In the genomic region with DNA sequence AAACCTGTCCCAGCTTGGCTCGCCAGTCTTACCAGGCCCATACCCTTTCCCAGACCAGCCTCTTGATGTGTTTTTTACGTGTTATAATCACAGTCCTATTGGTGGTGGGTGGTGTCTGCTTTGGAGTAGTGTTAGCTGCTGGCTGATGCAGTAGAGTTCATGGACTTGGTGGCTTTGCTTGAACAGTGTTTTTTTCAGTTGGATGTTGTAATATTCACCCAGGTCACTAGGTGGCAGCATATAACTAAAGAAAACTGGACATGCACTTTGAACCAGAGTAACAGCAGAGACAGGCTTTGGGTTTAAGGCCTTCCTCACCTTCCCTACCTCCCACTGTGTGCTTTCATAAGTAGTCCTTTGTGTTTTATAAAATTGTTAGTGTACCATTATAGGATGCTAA, we compare ENCODE assay signal across 8 mouse cellular contexts. TPM values are rescaled to one million over a fixed set of nuclear protein-coding genes. Genes with fewer than 3 reads are reported as not detected.
DNase-seq lines count a peak whose midpoint lies in the region; ATAC-seq and TF ChIP-seq lines count a peak whose summit lies in the region.

No protein-coding gene starts in this region.

- H3K9me3 ChIP-seq in forebrain, embryonic 10.5 days, result no peaks in the 10 kb centered on the region
- H3K9me3 ChIP-seq in liver, embryonic 13.5 days (replicated peaks), result no peaks in the 10 kb centered on the region
- no peaks in the 10 kb centered on the region for H3K9me3 ChIP-seq in neural tube, embryonic 14.5 days (ENCODE audit: control insufficient read depth, low read length)

- peak; percentile 39; the same call in 1 of the 2 replicates for ATAC-seq in liver, embryonic 13.5 days (ENCODE audit: low read depth)
- ATAC-seq in neural tube, embryonic 14.5 days (ENCODE audit: low read depth), result peak; percentile 38; the same call in 1 of the 2 replicates

- 57% methylated on average over 2 of the region's 2 CpGs for WGBS in thymus, adult 2 months
- WGBS in forebrain, embryonic 10.5 days, result 50% methylated on average over 2 of the region's 2 CpGs
- 42% methylated on average over 2 of the region's 2 CpGs for WGBS in liver, embryonic 13.5 days (ENCODE audit: insufficient replicate concordance)
- WGBS in neural tube, embryonic 14.5 days, result 53% methylated on average over 2 of the region's 2 CpGs

- peak; percentile 70 for DNase-seq in thymus, adult 2 months
- no peak for DNase-seq in thymus, postnatal 36 days
- peak; percentile 67 for DNase-seq in brain, adult 2 months (ENCODE audit: low read depth, low spot score)
- DNase-seq in forebrain, embryonic 10.5 days (ENCODE audit: extremely low spot score, low spot score), result peak; percentile 30
- peak; percentile 43 to 47 for DNase-seq in kidney, adult 8-10 months
- DNase-seq in liver, embryonic 13.5 days, result peak; percentile 19
- DNase-seq in testis, postnatal 14 days (ENCODE audit: low spot score), result no peak

- no peak overlapping the region for H3K4me2 ChIP-seq in liver, embryonic 13.5 days
- no peak overlapping the region for H3K4me2 ChIP-seq in neural tube, embryonic 14.5 days (ENCODE audit: low read depth, low read length)

- TF ChIP-seq POLR2A in thymus, adult 2 months (IDR thresholded peaks at IDR 0.05; ENCODE audit: control insufficient read depth, extremely low read depth, insufficient read depth, low read length, poor library complexity), result no peak

- H3K27me3 ChIP-seq in thymus, adult 2 months (ENCODE audit: control insufficient read depth, insufficient read depth, low read length), result no peaks in the 10 kb centered on the region
- H3K27me3 ChIP-seq in forebrain, embryonic 10.5 days (ENCODE audit: poor library complexity, severe bottlenecking), result no peaks in the 10 kb centered on the region
- no peaks in the 10 kb centered on the region for H3K27me3 ChIP-seq in liver, embryonic 13.5 days
- no peaks in the 10 kb centered on the region for H3K27me3 ChIP-seq in neural tube, embryonic 14.5 days (ENCODE audit: control insufficient read depth, insufficient read depth, low read length)

- no peak overlapping the region for H3K9ac ChIP-seq in liver, embryonic 13.5 days
- H3K9ac ChIP-seq in neural tube, embryonic 14.5 days (replicated peaks; ENCODE audit: low read depth, low read length), result no peak overlapping the region

- no peak overlapping the region for H3K4me3 ChIP-seq in thymus, adult 2 months (ENCODE audit: control insufficient read depth, insufficient read depth, low read length)
- H3K4me3 ChIP-seq in forebrain, embryonic 10.5 days, result no peak overlapping the region
- no peak overlapping the region for H3K4me3 ChIP-seq in liver, embryonic 13.5 days (replicated peaks)
- no peak overlapping the region for H3K4me3 ChIP-seq in neural tube, embryonic 14.5 days (ENCODE audit: low read depth, low read length)

- H3K4me1 ChIP-seq in thymus, adult 2 months (replicated peaks; ENCODE audit: control insufficient read depth, insufficient read depth, low read length), result no peaks in the 10 kb centered on the region
- no peaks in the 10 kb centered on the region for H3K4me1 ChIP-seq in forebrain, embryonic 10.5 days
- H3K4me1 ChIP-seq in liver, embryonic 13.5 days (replicated peaks), result no peaks in the 10 kb centered on the region
- no peaks in the 10 kb centered on the region for H3K4me1 ChIP-seq in neural tube, embryonic 14.5 days (ENCODE audit: control insufficient read depth, insufficient read depth, low read length)

- no peak overlapping the region for H3K27ac ChIP-seq in thymus, adult 2 months (ENCODE audit: control insufficient read depth, insufficient read depth, low read length)
- no peak overlapping the region for H3K27ac ChIP-seq in forebrain, embryonic 10.5 days
- H3K27ac ChIP-seq in liver, embryonic 13.5 days, result no peak overlapping the region
- H3K27ac ChIP-seq in neural tube, embryonic 14.5 days (ENCODE audit: low read depth, low read length), result no peak overlapping the region

- TF ChIP-seq CTCF in thymus, adult 2 months (IDR thresholded peaks at IDR 0.05; ENCODE audit: borderline replicate concordance, control insufficient read depth, extremely low read depth, insufficient read depth, low read length, poor library complexity), result no peak

- peaks cover 59% of the 10 kb centered on the region for H3K36me3 ChIP-seq in thymus, adult 2 months (ENCODE audit: control insufficient read depth, insufficient read depth, low read length)
- peaks cover 90% of the 10 kb centered on the region for H3K36me3 ChIP-seq in forebrain, embryonic 10.5 days (replicated peaks)
- H3K36me3 ChIP-seq in liver, embryonic 13.5 days, result peaks cover 80% of the 10 kb centered on the region
- peaks cover 44% of the 10 kb centered on the region for H3K36me3 ChIP-seq in neural tube, embryonic 14.5 days (ENCODE audit: control insufficient read depth, insufficient read depth, low read length)

RNA-seq across cellular contexts. Expression of gene Ppil4, which starts 17.2 kb away (rescaled TPM):
- polyA plus RNA-seq in thymus, adult 2 months (2012; rRNA removed), result 11.4 and 13.4 TPM in 2 replicates
- 43.4 and 44.9 TPM in 2 replicates for polyA plus RNA-seq in forebrain, embryonic 10.5 days (2016; fragmentation: Nextera tagmentation; extraction: Ambion mirVana)
- polyA plus RNA-seq in liver, embryonic 13.5 days (2015; fragmentation: Nextera tagmentation; extraction: Ambion mirVana), result 26.0 and 29.8 TPM in 2 replicates
- polyA plus RNA-seq in neural tube, embryonic 14.5 days (2014; fragmentation: Nextera tagmentation; extraction: Ambion mirVana), result 48.1 and 48.7 TPM in 2 replicates

RNA-seq across cellular contexts. Expression of gene Ginm1, which starts 17.3 kb away (rescaled TPM):
- polyA plus RNA-seq in thymus, adult 2 months (2012; rRNA removed), result 20.2 and 23.7 TPM in 2 replicates
- 50.1 and 53.0 TPM in 2 replicates for polyA plus RNA-seq in forebrain, embryonic 10.5 days (2016; fragmentation: Nextera tagmentation; extraction: Ambion mirVana)
- polyA plus RNA-seq in liver, embryonic 13.5 days (2015; fragmentation: Nextera tagmentation; extraction: Ambion mirVana), result 31.7 and 36.3 TPM in 2 replicates
- polyA plus RNA-seq in neural tube, embryonic 14.5 days (2014; fragmentation: Nextera tagmentation; extraction: Ambion mirVana), result 50.8 and 55.2 TPM in 2 replicates

RNA-seq across cellular contexts. Expression of gene Zc3h12d, which starts 22.3 kb away (rescaled TPM):
- polyA plus RNA-seq in thymus, adult 2 months (2012; rRNA removed), result 5.6 and 6.7 TPM in 2 replicates
- polyA plus RNA-seq in forebrain, embryonic 10.5 days (2016; fragmentation: Nextera tagmentation; extraction: Ambion mirVana), result 0.11 TPM in 1 of 2 replicates, not detected in the other
- polyA plus RNA-seq in liver, embryonic 13.5 days (2015; fragmentation: Nextera tagmentation; extraction: Ambion mirVana), result 0.22 and 0.23 TPM in 2 replicates
- 0.08 and 0.17 TPM in 2 replicates for polyA plus RNA-seq in neural tube, embryonic 14.5 days (2014; fragmentation: Nextera tagmentation; extraction: Ambion mirVana)

Comparison
In these comparisons a context has a peak if more than half of its experiments do, and no peak if none do; other contexts are left out.
1. DNase-seq: peak in thymus, adult 2 months (single experiment), brain, adult 2 months (single experiment), forebrain, embryonic 10.5 days (single experiment), kidney, adult 8-10 months (2 of 2) and liver, embryonic 13.5 days (single experiment); none in thymus, postnatal 36 days (0 of 2) and testis, postnatal 14 days (single experiment).